Mouse (Mus musculus) intestine, embryonic 16.5 days (tissue): ENCODE results near the gene Glrx. TPM values are rescaled to one million over a fixed set of nuclear protein-coding genes. Genes with fewer than 3 reads are reported as not detected.
A peak's percentile ranks its signal among the peaks of the same experiment; 100 is the strongest.
"Not testable (repeated sequence)": the region's sequence is repeated elsewhere in the genome, so short reads cannot be mapped to it uniquely, and the experiment has no call there.

ENCODE experiments used
- ATAC-seq: fragments of 200-750 bp; cut with Nextera tagmentation; 2 replicates; pipeline ENCODE4 v1.8.0; 2017; ENCODE audit warnings: moderate TSS enrichment, moderate library complexity
- H3K27ac ChIP-seq: fragments of 300-500 bp; sonication (generic); 2 replicates; pipeline ENCODE4 v1.5.1; 2014; ENCODE audit warnings: mild to moderate bottlenecking, low read length
- H3K27me3 ChIP-seq: fragments of 300-500 bp; sonication (generic); replicated peaks from 2 replicates; pipeline ENCODE4 v1.6.1; 2014; ENCODE audit warnings: low read length, control low read depth, mixed read lengths; ENCODE audit not compliant: control insufficient read depth, insufficient read depth
- H3K36me3 ChIP-seq: fragments of 300-500 bp; sonication (generic); 2 replicates; pipeline ENCODE4 v1.6.1; 2014; ENCODE audit warnings: low read length, control low read depth; ENCODE audit not compliant: control insufficient read depth, insufficient read depth
- H3K4me1 ChIP-seq: fragments of 300-500 bp; sonication (generic); 2 replicates; pipeline ENCODE4 v1.6.1; 2014; ENCODE audit warnings: low read length, control low read depth, mixed read lengths; ENCODE audit not compliant: control insufficient read depth, insufficient read depth
- H3K4me2 ChIP-seq: fragments of 300-500 bp; sonication (generic); 2 replicates; pipeline ENCODE4 v1.6.1; 2014; ENCODE audit warnings: low read depth, low read length, control low read depth
- H3K4me3 ChIP-seq: fragments of 300-500 bp; sonication (generic); 2 replicates; pipeline ENCODE4 v1.5.1; 2014; ENCODE audit warnings: mild to moderate bottlenecking, low read length
- H3K9ac ChIP-seq: fragments of 300-500 bp; sonication (generic); 2 replicates; pipeline ENCODE4 v1.6.1; 2014; ENCODE audit warnings: low read depth, low read length
- H3K9me3 ChIP-seq: fragments of 300-500 bp; sonication (generic); 2 replicates; pipeline ENCODE4 v1.6.1; 2016; ENCODE audit warnings: low read length, control low read depth; ENCODE audit not compliant: control insufficient read depth
- WGBS: fragments of 180-500 bp; shearing (Covaris S2); extraction: QIAGEN DNeasy Blood & Tissue Kit; methylation state at CpG from one replicate; pipeline ENCODE4 v1.1.7; 2014; 5-methylcytosine and 5-hydroxymethylcytosine counted together
- polyA plus RNA-seq: library from polyadenylated mRNA; unstranded; fragments of >200 nt; fragmentation: Nextera tagmentation; extraction: Ambion mirVana; gene quantifications from 2 replicates; pipeline ENCODE4 v1.2.1, GENCODE M21; 2015

Glrx gene
- polyA plus RNA-seq, 1 experiment from 2014 or later: 210 TPM

DNA sequence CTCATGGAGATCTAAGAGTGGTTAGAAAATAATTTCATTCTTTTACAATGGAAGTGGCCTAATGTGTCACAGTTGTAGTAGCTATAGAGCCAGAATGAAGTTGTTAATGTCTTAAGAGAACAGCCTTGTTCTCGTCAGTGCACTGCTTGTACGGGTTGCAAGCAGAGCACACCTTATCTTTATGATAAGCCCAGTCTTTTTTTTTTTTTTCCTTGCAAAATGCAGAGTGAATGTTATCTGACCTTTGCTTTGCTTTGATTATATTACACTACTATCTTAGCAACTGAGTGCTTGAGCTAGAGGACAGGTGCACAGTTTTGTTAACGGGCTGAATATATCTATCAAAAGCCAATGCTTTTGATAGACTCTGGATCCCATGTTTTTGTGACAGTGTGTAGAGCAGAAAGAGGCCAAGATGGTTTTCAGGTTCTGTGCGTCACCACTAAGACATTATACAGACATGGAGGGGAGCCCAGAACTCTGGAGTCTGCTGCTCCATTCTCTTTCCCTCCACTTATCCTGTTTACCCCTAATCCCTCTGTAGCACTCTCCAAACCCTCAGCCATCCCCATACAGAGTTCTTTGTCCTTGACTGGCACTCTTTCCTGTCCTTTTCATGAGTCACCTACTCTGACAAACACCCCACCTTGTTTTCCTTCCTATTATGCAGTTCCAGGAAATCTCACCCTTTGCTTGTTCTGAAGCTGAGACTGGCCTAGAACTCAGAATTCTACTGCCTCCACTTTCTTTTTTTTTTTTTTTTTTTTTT is 35.1 kb downstream of the Glrx start:
- Histone ChIP-seq H3K9ac (no peak overlapping the region), H3K27ac (no peak overlapping the region), H3K4me1 (no peaks in the 10 kb centered on the region), H3K27me3 (no peaks in the 10 kb centered on the region), H3K4me3 (no peak overlapping the region), H3K36me3 (peaks cover 7% of the 10 kb centered on the region), H3K4me2 (no peak overlapping the region), H3K9me3 (no peaks in the 10 kb centered on the region)
- peak; percentile 90 for ATAC-seq
- 64% methylated on average over 4 of the region's 4 CpGs for WGBS

DNA sequence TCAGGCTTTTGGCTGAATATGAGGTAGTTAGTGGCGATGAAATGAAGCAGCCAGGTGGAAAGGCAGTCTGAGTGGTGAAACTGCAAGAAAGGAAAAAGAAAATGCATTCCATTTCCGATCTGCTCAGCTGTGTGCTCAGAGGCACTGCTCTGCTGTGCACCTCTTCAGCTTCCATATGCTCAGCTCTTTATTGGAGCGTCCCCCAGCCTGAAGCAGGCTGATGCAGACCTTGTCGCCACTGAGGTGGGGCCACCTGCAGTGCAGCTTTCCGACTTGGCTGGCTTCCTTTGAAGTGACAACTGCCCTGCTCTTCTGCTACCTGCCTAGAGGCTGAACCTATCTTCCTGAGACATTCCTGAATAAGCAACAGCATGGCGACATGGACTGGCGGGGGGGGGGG is 36.5 kb downstream of the Glrx start:
- not testable (repeated sequence) for H3K4me2 ChIP-seq, H3K9ac ChIP-seq, H3K36me3 ChIP-seq, H3K4me1 ChIP-seq, H3K27me3 ChIP-seq, H3K27ac ChIP-seq, H3K9me3 ChIP-seq, ATAC-seq, H3K4me3 ChIP-seq
- WGBS: 71% methylated on average over 6 of the region's 7 CpGs

DNA sequence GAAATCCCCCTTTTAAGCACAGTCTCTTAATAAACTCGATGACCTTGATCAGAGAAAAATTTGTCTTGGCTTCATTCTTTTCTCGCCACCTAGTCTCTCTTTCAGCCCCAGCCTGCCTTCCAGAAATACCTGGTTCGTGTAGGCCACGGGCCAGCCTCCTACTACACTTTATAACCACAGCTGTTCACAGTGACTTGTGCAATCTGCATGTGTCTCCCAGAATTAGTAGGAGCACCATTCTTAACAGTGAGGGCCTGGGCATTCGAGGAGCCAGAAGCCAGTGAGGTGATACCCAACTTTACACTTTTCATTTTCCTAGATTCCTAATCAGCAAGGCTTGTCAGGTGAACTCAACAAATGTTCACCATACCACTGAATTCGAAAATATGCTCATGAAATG is 36.9 kb downstream of the Glrx start:
- WGBS: 78% methylated on average over 6 of the region's 6 CpGs
- Histone ChIP-seq H3K4me3 (no peak overlapping the region), H3K4me1 (no peaks in the 10 kb centered on the region), H3K9me3 (no peaks in the 10 kb centered on the region), H3K36me3 (peaks cover 4% of the 10 kb centered on the region), H3K27me3 (no peaks in the 10 kb centered on the region), H3K27ac (no peak overlapping the region), H3K4me2 (no peak overlapping the region), H3K9ac (no peak overlapping the region)
- no peak for ATAC-seq

DNA sequence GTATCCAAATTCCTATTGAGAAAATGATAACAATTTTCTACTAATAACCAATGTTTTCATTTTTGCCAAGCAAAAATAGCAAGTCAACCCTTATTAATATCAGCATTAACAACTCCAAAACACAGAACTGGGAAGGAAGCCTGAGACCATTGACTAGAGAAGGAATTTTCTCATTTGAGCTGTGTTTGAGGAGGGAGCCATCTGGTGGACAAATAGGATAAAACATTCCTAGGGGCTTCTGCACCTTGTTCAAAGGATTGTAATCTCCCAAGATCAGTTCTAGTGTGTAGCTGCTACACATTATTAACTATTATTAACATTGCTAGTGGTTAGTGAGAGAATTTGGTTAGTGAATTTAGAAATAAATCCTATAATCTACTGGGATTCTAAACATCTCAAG is 38.2 kb downstream of the Glrx start:
- Histone ChIP-seq H3K4me2 (no peak overlapping the region), H3K9ac (no peak overlapping the region), H3K27me3 (no peaks in the 10 kb centered on the region), H3K27ac (no peak overlapping the region), H3K36me3 (peaks cover 2% of the 10 kb centered on the region; the same call in 1 of the 2 replicates), H3K4me1 (no peaks in the 10 kb centered on the region), H3K9me3 (no peaks in the 10 kb centered on the region), H3K4me3 (no peak overlapping the region)
- ATAC-seq: no peak

DNA sequence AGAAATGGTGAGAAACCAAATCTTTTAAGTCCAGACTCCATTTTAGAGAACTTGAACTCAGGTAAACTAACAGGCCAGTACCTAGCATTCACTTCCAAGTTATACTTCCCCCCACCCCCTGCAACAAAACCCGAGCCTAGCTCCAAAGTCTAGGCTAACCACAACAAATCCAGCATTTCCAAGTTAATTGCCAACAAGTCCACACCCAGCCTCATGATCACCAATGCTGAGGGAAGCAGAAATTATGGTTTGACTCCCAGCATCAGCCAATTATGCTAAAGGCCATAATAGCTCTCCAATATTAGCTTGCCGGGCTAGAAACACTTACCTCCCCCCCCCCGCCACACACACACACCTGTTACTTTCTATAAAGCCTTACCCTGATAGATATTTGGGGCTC is 40.1 kb downstream of the Glrx start:
- no peaks in the 10 kb centered on the region for H3K27me3 ChIP-seq
- no peak overlapping the region for H3K9ac ChIP-seq
- ATAC-seq: no peak
- no peaks in the 10 kb centered on the region for H3K4me1 ChIP-seq
- peaks cover 3% of the 10 kb centered on the region; the same call in 1 of the 2 replicates for H3K36me3 ChIP-seq
- H3K4me3 ChIP-seq: no peak overlapping the region
- H3K9me3 ChIP-seq: no peaks in the 10 kb centered on the region
- H3K27ac ChIP-seq: no peak overlapping the region
- H3K4me2 ChIP-seq: no peak overlapping the region
- WGBS: 81% methylated on average over 3 of the region's 3 CpGs

DNA sequence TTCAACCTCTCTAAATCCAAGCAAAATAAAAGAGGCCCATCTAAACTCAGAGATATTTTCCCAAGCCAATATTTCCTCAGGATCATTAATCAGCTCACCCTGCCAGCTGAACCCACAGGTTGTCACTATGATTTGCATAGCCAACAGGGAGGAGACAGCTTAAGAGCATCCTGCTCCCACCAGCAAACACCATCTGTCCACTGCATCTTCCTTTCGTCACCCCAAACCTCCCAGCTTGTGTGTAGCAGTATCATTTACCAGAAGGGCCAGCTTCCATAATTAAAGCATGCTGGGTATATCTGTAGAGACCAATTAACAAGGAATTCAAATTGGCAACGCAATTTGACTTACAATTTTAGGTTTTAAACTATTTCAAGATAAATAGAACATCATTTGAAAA is 40.8 kb downstream of the Glrx start:
- Histone ChIP-seq H3K27ac (no peak overlapping the region), H3K4me1 (no peaks in the 10 kb centered on the region), H3K4me2 (no peak overlapping the region), H3K9ac (no peak overlapping the region), H3K36me3 (peaks cover 4% of the 10 kb centered on the region; the same call in 1 of the 2 replicates), H3K9me3 (no peaks in the 10 kb centered on the region), H3K4me3 (no peak overlapping the region), H3K27me3 (no peaks in the 10 kb centered on the region)
- WGBS: 77% methylated on average over 2 of the region's 2 CpGs
- ATAC-seq: no peak

DNA sequence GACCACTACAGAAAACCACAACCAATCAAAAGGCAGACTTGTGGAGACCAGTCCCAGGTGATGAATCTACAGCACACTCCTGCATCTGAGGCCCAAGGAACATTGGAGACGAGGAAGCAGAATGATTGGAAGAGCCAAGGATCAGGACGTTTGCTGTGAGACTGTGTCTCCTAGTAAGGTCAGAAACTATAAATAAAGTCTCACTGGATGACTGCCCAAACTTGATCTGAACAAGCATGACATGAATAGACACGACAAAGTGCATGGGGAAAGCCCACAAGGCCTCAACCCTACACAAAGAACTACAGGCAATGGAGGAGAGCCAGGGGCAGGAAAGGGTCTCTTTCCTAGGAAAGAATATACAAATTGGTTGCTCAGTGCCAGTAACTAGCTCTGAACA is 44.1 kb downstream of the Glrx start:
- no peak for ATAC-seq
- Histone ChIP-seq H3K4me1 (no peaks in the 10 kb centered on the region), H3K27me3 (no peaks in the 10 kb centered on the region), H3K27ac (no peak overlapping the region), H3K4me2 (no peak overlapping the region), H3K36me3 (peaks cover 4% of the 10 kb centered on the region; the same call in 1 of the 2 replicates), H3K4me3 (no peak overlapping the region), H3K9me3 (no peaks in the 10 kb centered on the region), H3K9ac (no peak overlapping the region)
- WGBS: 74% methylated on average over 3 of the region's 3 CpGs

DNA sequence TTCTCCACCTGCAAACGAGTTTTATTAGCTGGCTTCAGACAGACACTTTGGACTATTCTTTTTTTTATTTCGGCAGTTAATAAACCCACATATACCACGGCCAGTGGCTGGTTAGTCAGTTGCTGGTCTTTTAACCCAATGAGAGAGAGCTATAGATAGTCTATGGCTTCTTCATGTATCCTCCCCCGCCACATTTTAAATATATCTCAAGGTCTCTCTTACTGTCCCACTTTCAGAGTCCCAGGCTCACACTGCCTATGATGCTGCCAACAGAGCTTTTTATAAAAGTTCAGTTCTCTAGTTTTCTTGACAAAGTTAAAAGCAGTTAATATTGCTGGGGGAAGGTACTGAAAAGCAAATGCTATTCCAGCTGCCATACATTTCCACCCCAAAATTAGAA is 52.2 kb downstream of the Glrx start:
- H3K27me3 ChIP-seq: no peaks in the 10 kb centered on the region
- WGBS: 91% methylated on average over 4 of the region's 4 CpGs
- H3K4me2 ChIP-seq: no peak overlapping the region
- ATAC-seq: no peak
- no peaks in the 10 kb centered on the region for H3K9me3 ChIP-seq
- no peaks in the 10 kb centered on the region for H3K4me1 ChIP-seq
- no peak overlapping the region for H3K9ac ChIP-seq
- H3K36me3 ChIP-seq: peaks cover 8% of the 10 kb centered on the region; the same call in 1 of the 2 replicates
- no peak overlapping the region for H3K27ac ChIP-seq
- no peak overlapping the region for H3K4me3 ChIP-seq

DNA sequence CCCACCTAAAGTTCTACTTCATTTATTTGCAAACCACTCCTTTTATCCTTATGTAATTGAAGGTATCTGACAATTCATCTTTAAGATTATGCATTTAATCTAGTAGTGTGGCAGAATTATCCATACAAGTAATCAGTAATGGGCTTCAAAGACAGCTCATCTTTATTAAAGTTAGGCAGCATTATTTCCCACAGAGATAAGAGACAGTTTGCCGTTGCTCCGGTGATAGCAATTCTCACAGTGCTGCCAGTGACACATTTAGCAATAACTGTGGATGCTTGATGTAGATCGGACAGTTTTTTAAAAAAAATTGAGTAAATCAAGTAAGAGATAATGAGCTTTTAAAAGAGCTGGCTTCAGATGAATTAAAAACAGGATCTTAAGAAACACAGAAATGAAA is 52.6 kb downstream of the Glrx start:
- Histone ChIP-seq H3K9me3 (no peaks in the 10 kb centered on the region), H3K27me3 (no peaks in the 10 kb centered on the region), H3K27ac (no peak overlapping the region), H3K4me3 (no peak overlapping the region), H3K4me1 (no peaks in the 10 kb centered on the region), H3K36me3 (peaks cover 8% of the 10 kb centered on the region; the same call in 1 of the 2 replicates), H3K4me2 (no peak overlapping the region), H3K9ac (no peak overlapping the region)
- WGBS: 92% methylated on average over 3 of the region's 3 CpGs
- no peak for ATAC-seq

DNA sequence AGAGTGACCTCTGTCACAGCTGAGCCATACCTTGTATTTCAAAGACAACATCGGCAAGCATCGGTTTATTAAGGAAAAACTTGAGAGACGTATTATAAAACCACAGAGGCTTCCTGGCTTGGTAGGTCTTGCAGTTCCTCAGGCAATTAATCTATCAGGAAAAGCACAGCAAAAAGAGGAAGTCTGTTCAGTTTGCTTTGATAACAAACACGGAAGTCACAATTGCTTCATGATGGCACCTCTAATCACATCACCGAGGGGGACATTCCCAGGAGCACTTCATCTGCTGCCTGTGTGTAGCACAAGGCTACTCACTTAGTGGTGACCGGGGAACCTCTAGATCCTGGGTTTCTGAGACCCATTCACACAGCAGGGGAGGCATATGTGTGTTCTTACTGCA is 53.2 kb downstream of the Glrx start:
- WGBS: 75% methylated on average over 6 of the region's 6 CpGs

More for the DNA sequence above, 53.2 kb downstream of the Glrx start:
- Histone ChIP-seq H3K27ac (no peak overlapping the region), H3K9ac (no peak overlapping the region), H3K4me1 (no peaks in the 10 kb centered on the region), H3K4me3 (no peak overlapping the region), H3K4me2 (no peak overlapping the region), H3K9me3 (no peaks in the 10 kb centered on the region), H3K36me3 (peaks cover 8% of the 10 kb centered on the region; the same call in 1 of the 2 replicates), H3K27me3 (no peaks in the 10 kb centered on the region)
- ATAC-seq: no peak
